Mouse (Mus musculus) embryo, embryonic 9.5 days (tissue): ENCODE data around the gene Fmo3.

Source experiments
- DNase-seq: peaks from one replicate; pipeline ENCODE4 v3.0.0-alpha.2; 2017; ENCODE audit errors: extremely low spot score

Fmo3 gene

GRCm38 (mm10) chr1:162984428-162984827 is at the start of gene Fmo3:
TSS of gene Fmo3 (minus strand) at chr1:162984528.
- DNase-seq: no peak

- DNase-seq: no peak
Measured at GRCm38 (mm10) chr1:163023075-163023474, 38.7 kb upstream of the Fmo3 start.

DNA sequence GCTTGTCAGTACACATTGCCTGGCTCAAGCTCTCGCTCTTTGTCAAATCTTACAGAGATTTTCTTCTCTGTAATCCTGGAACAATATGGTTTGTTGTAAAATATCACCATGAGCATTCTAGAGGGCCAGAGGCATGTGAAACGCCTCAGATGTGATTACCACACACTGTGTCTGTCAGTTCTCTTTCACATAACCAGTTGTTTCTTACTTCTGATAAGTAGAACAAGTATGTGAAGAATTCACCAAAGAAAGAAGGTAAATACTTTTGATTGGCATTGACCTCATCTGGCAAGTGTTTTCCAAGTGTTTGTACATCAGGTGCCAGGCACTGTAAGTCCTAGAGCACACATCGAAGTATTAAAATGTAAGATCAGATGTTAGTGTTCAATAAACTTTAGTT is 24.9 kb upstream of the Fmo3 start:
- DNase-seq: no peak

GRCm38 (mm10) chr1:163003496-163003895 is 19.2 kb upstream of the Fmo3 start:
- DNase-seq: no peak

DNA sequence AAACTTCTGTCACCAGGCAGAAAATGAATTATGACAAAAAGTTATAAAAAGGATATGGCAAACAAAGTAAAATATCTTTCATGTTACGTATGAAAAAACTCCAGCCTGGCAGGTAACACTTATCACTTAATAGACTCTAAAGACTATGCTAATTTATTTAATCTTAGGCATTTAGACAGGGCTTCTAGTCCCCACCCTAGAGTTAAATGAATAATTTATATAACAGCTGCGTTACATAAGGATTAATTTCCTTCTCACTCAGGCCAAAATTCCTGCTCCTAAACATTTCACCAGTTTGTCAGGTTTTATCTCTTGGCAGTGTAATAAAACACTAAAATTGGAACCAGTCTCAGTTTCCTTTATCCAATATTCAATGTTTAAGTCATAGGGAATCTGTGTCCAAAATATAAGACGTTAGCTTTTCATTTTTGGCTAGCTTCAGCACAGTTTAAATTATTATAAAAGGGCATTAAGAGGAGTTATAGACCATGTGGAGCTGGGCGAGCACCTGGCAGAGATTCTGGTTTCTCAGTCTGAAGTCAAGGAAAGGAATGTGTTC is 17.0 kb upstream of the Fmo3 start:
- DNase-seq: no peak

DNA sequence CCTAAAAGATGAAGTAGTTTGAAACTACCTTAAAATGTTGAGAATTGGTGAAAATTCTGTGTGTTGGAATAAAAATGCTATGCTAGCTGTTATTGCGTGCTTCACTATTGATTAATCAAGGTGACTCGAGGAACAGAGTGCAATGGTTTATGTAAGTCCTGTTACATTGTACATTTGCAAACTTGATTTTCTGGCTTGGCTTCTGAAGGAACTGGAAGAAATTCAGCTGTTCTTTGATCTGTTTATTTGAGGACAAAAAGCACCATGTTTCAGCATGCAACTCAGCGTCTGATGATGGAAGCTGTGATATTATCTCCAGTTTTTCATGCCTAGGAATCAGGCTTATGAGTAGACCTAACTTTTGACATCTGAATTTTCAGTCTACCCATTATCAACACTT is 3.2 kb upstream of the Fmo3 start:
- no peak for DNase-seq

GRCm38 (mm10) chr1:162986777-162987176 is 2.4 kb upstream of the Fmo3 start:
- no peak for DNase-seq

GRCm38 (mm10) chr1:162986121-162986748 is 1.9 kb upstream of the Fmo3 start:
- DNase-seq: no peak

- no peak for DNase-seq
Measured at GRCm38 (mm10) chr1:162963556-162963955, 20.8 kb downstream of the Fmo3 start.

DNA sequence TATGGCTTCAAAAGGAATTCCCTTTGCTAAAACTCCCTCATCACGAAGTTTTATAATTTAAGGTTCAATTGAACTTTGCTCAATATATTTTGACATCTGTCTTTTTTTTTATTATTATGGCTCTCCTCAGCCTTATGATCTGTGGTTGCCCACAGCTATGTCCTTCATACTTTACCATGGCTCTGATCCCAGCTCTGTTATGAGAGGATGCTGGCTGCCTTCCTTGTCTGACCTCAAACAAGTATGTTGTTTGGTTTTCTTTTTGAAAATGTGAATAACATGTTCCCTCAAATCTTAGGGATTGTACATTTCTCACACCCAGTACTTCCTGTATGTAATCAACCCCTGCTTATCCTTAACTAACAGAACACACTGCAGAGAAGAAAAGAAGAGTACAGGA is 26.9 kb downstream of the Fmo3 start:
- DNase-seq: no peak

GRCm38 (mm10) chr1:162953079-162953478 is 31.2 kb downstream of the Fmo3 start:
- no peak for DNase-seq

- no peak for DNase-seq
Measured at GRCm38 (mm10) chr1:162949763-162950162, 34.6 kb downstream of the Fmo3 start.

DNA sequence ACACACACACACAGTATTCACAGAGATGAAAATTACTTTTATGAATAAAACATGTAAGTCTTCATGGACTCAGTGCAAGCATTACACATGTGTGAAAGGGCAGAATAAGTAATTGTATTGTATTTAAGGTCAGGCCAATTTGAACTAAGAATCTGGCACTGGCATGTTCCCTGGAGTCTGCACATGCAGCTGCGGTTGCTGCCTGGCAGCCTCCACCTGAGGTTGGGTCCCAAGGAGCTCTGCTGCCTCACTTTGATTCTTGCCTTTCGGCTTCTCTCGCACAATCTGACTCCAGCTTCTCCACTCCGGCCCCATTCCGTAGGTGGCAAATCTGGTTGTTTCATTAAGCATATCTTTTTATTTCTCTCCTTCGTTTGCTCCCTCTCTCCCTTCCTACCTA is 36.4 kb downstream of the Fmo3 start:
- DNase-seq: no peak

DNA sequence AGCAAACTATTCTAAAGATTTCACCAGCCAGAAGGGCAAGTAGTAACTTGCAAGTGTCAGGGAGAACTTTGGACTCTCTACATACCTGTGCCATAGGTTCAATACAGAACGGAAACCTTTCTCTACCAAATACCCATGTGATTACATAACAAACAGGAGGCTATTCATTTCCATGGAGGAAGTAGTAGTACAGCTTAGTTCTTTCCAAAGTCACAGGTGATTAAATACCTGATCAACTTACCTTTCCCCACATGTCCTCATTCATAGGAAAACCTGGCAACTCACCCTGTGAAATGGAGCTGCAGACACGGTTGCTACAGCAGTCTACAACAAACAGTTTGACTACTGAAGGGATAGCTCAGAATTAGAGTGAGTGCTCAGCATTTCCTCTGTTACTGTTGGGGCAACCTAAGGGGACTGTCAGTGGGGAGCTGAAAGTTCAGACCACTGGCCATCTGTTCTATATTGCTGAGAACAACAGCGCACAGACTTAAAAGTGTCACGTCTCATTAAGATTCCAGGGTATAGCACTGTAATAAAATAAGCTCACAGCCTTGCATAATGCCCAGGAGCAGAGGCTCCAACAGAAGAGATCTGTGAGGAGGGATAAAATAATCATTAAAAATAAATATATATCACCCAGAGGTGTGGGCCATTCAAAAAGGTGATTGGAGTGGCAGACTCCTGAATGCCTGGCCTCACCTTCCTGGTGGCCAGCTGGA is 37.3 kb downstream of the Fmo3 start:
- DNase-seq: no peak

DNA sequence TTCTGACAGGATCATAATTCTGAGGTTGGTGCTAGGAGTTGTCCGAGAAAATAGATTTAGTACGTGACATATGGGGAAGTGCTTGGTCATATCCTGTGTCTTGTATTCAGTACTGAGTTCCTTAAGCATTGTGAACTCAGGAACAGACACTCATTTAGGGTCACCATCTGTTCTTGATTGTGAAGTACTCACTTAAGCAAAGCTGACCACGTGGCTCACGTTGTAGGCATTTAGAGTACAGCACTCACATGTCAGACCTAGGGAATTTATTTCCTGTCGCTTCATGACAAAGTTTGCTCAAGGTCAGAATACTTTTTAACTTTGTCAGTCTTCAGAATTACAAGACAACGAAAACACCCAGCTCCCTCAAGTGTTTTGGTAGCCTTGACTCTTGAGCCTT is 40.6 kb downstream of the Fmo3 start:
- no peak for DNase-seq

DNA sequence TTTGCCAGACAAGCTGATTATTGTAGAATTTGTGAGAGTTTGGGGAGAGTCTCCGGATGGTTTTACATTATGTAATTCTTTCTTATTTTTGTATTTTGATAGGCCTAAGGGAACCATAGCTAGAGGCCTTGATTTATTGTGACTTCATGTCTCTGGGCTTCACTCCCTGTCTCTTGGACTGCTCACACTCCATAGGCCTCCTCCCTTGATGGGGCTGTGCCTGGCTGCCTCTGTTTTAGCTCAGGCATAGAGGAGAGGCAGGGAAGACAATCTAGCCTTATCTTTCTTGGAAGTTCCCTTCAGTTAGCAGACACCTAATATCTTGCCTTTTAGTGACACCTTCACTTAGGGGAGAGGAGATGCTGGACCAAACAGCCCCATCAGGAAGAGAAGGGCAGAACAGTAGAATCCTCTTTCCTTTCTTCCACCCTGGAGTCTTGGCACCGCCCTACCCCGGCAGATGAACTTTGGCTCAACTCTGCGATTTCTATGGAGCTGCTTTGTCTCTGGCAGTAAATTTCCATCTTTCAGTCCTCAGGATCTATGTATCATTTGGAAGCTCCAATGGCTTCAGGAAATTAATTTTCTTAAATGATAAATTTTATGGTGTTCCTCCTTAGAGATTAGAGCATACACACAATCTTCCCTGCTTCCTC is 45.5 kb downstream of the Fmo3 start:
- no peak for DNase-seq

DNA sequence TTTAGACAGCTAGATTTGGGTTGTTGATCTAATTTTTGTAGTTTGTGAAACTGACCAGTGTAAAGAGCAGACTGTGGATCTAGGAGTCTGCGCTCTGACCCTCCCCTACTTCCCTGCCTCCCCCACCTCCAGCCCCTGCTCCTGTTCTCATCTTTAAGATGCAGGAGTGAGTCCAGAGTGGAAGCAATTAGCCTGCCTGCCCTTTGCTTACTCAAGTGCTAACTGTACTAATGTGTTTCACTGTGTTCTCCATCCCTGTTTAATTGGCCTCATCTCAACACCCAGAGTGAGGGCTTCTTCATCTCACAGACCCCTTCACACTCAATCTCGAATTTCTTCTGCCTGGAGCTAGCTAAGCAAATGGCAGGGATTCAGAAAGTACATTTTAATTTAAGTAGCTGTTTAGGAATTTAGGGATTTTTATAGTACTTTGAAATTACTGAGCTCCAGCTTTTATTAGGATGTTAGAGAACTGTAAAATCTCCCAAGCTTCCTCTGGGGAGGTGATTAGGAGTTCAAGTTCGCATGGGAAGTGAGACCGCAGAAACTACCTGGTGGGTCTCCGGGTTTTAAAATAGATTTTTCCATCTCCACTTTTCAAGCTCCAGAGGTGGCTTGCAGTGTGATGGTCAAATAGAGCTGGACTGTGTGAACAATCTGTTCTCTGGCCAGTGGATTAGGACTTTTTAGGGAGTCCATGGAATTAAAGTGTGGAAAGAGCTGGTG is 46.2 kb downstream of the Fmo3 start:
- DNase-seq: no peak

- no peak for DNase-seq
Measured at GRCm38 (mm10) chr1:162937415-162937814, 46.9 kb downstream of the Fmo3 start, which contains the start of gene Fmo6. TSS of gene Fmo6 (minus strand) at chr1:162937515.

- no peak for DNase-seq
Measured at GRCm38 (mm10) chr1:162934374-162935012, 49.8 kb downstream of the Fmo3 start.

GRCm38 (mm10) chr1:162932386-162932785 is 51.9 kb downstream of the Fmo3 start:
- DNase-seq: no peak

DNA sequence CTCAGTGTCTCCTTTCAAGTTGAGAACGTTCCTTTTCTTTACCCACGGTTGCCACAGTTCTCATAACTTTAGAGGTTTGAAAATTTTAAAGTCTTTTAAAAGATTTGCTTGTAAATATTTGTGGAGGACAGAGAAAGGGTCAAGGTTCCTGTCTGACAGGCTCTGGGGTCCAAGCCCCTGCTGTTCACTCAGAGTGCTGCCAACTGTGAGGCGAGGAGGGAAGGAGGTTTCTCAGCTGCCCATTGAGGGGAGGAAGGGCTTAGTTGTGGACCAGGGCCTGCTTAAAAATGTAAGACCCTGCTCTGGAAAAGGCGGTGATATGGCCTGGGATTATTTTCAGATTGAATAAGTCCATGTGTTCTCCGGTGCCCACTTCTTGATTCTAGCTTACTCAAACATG is 52.4 kb downstream of the Fmo3 start:
- DNase-seq: no peak
